Mouse (Mus musculus) cerebellum, adult 2 months (tissue): ENCODE measurements at regions not wholly inside any gene's neighbourhood (a gene's known extent, or its start where the extent isn't known, plus 50 kb on each side); places are given as distances from the start of the nearest gene placed in this dataset.

Experiments
- DNase-seq, 2 experiments: peaks; one replicate each; pipeline ENCODE4 v3.0.0; 2021
- H3K27ac ChIP-seq: fragments of 200-500 bp; 2 replicates; pipeline ENCODE4 v1.5.1; 2012; ENCODE audit warnings: low read length, control low read depth, inconsistent platforms; ENCODE audit not compliant: insufficient read depth
- H3K27me3 ChIP-seq: fragments of 200-500 bp; 2 replicates; pipeline ENCODE4 v1.6.1; 2012; ENCODE audit warnings: inconsistent platforms, mild to moderate bottlenecking, low read length, moderate library complexity; ENCODE audit not compliant: control insufficient read depth, insufficient read depth
- H3K4me1 ChIP-seq: fragments of 200-500 bp; 2 replicates; pipeline ENCODE4 v1.6.1; 2011; ENCODE audit warnings: low read length; ENCODE audit not compliant: control insufficient read depth, insufficient read depth
- H3K4me3 ChIP-seq: fragments of 200-500 bp; replicated peaks from 2 replicates; pipeline ENCODE3; 2011; ENCODE audit warnings: mild to moderate bottlenecking, low read depth, low read length, control low read depth; ENCODE audit not compliant: insufficient read depth
- CTCF ChIP-seq: fragments of 200-500 bp; IDR thresholded peaks from 2 replicates; pipeline ENCODE4 v1.5.1; 2011; ENCODE audit warnings: low read depth, mild to moderate bottlenecking, control low read depth, low read length, moderate library complexity, borderline replicate concordance; ENCODE audit not compliant: insufficient read depth
- POLR2A ChIP-seq: fragments of 200-500 bp; IDR thresholded peaks from 2 replicates; pipeline ENCODE4 v1.6.1; 2011; ENCODE audit warnings: low read length, control low read depth, borderline replicate concordance; ENCODE audit not compliant: insufficient read depth
- WGBS: fragments of 180-500 bp; shearing (Covaris S2); methylation state at CpG from one replicate; pipeline ENCODE4 v1.1.7; 2018; 5-methylcytosine and 5-hydroxymethylcytosine counted together

GRCm38 (mm10) chr5:64022633-64023323 lies 54.1 kb upstream of the Rell1 start:
- TF ChIP-seq POLR2A (no peak), CTCF (no peak)
- Histone ChIP-seq H3K4me3 (no peak overlapping the region), H3K4me1 (peaks cover 13% of the 10 kb centered on the region; the same call in 1 of the 2 replicates), H3K27ac (peak overlapping the region; percentile 39; the same call in 1 of the 2 replicates), H3K27me3 (no peaks in the 10 kb centered on the region)
- 30% methylated on average over 18 of the region's 18 CpGs for WGBS
- peak; percentile 85 to 90 for DNase-seq

- Histone ChIP-seq H3K4me3 (no peak overlapping the region), H3K27me3 (no peaks in the 10 kb centered on the region), H3K27ac (peak overlapping the region; percentile 1; the same call in 1 of the 2 replicates), H3K4me1 (peaks cover 13% of the 10 kb centered on the region; the same call in 1 of the 2 replicates)
- no peak for TF ChIP-seq POLR2A
- TF ChIP-seq CTCF = no peak
- no peak for DNase-seq
These were observed 54.6 kb upstream of the Rell1 start for GRCm38 (mm10) chr5:64023324-64023650.

- no peak for TF ChIP-seq POLR2A
- TF ChIP-seq CTCF = no peak
- peaks cover 13% of the 10 kb centered on the region; the same call in 1 of the 2 replicates for H3K4me1 ChIP-seq
- H3K27ac ChIP-seq = no peak overlapping the region
- no peak overlapping the region for H3K4me3 ChIP-seq
- no peaks in the 10 kb centered on the region for H3K27me3 ChIP-seq
- DNase-seq = no peak
- 91% methylated on average over 8 of the region's 8 CpGs for WGBS
These were observed 55.7 kb upstream of the Rell1 start for GRCm38 (mm10) chr5:64024420-64024819.

- Histone ChIP-seq H3K27ac (no peak overlapping the region), H3K27me3 (no peaks in the 10 kb centered on the region), H3K4me1 (peaks cover 10% of the 10 kb centered on the region; the same call in 1 of the 2 replicates), H3K4me3 (no peak overlapping the region)
- TF ChIP-seq POLR2A (no peak), CTCF (no peak)
- no peak for DNase-seq
- WGBS = 94% methylated on average over 5 of the region's 5 CpGs
These were observed 59.0 kb upstream of the Rell1 start for GRCm38 (mm10) chr5:64027733-64028132.

DNA sequence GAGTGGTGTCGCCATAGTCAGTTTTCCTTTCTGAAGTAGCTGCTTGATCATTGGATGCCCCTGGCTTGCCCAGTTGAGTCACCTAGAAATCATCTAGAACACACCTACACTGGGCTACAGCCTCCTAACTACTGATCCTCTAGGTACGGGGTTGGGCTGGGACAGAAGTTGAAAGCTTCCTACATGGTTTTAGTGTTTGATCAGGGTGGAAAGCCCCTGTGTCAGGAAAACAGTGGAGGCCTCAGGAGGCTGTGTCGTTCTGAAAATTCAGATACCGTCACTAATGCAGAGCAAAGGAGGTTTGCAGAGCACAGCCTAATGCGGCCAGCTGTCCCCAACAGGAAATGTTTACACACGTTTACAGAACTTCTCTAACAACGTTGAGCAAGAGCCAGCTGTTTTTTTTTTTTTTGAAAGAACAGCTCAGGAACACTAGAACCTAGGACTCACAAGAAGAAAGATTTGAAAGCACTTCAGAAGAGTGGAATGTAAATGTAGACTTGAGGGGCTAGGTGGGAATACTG lies 61.0 kb upstream of the Rell1 start:
- no peaks in the 10 kb centered on the region for H3K4me1 ChIP-seq
- no peak for DNase-seq
- no peaks in the 10 kb centered on the region for H3K27me3 ChIP-seq
- WGBS = 75% methylated on average over 7 of the region's 7 CpGs
- no peak overlapping the region for H3K4me3 ChIP-seq
- H3K27ac ChIP-seq = no peak overlapping the region
- no peak for TF ChIP-seq POLR2A
- TF ChIP-seq CTCF = no peak

DNA sequence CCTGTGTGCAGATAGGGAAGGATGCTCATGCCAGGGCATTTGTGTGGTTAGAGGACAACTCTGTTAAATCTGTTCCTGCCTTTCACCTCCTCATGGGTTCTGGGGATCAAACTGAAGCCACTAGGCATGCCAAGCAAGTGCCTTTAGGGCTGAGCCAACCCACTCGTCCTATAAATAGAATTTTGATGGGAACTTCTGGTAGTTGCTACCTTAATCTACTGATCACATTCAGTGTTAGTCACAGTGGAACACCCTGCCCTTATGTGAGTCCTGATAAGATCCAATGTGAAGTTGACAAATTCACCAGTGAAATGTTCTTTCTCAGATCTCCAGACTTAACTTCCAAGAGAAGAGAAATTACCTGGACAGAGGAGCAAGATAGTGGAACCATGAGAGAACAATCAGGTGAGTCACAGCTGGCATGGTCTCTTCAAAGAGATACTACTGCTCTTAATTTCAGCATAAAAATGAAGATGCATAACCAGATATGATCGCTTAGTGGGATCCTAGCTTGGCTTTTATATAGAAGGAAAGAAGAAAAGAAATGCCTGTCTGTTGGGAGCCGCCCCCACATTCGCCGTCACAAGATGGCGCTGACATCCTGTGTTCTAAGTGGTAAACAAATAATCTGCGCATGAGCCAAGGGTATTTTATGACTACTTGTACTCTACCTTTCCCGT lies 61.7 kb upstream of the Rell1 start:
- no peak overlapping the region for H3K27ac ChIP-seq

GRCm38 (mm10) chr5:64038394-64038793 lies 54.4 kb upstream of the Pgm2 start:
- no peaks in the 10 kb centered on the region for H3K4me1 ChIP-seq
- H3K27me3 ChIP-seq = no peaks in the 10 kb centered on the region
- H3K27ac ChIP-seq = no peak overlapping the region
- H3K4me3 ChIP-seq = no peak overlapping the region
- peak; percentile 36 to 51 for DNase-seq
- TF ChIP-seq CTCF (no peak), POLR2A (no peak)
- 46% methylated on average over 5 of the region's 5 CpGs for WGBS

More for the DNA sequence above, 61.7 kb upstream of the Rell1 start:
- TF ChIP-seq CTCF = no peak
- no peak for TF ChIP-seq POLR2A
- no peak overlapping the region for H3K4me3 ChIP-seq
- no peaks in the 10 kb centered on the region for H3K27me3 ChIP-seq
- DNase-seq = peak; percentile 30 to 36
- H3K4me1 ChIP-seq = no peaks in the 10 kb centered on the region
- 90% methylated on average over 7 of the region's 8 CpGs for WGBS

DNA sequence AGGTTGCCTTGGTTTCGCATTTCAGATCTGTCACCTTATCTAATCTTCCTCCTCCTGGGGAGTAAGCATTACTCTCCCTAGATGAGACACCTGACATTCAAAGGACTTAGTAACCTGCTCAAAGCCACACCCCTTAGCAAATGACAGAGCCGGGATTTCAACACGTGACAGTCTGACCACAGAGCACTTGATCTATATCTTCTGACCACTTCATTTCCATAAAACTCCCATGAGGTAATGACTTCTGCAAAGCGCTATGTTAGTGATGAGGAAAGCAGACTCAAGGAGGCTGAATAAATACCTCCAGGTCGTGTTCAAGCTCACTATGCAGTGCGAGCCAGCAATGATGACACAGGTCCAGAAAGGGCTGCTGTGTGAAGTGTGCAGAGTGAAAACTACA lies 52.1 kb upstream of the Pgm2 start:
- H3K4me3 ChIP-seq = no peak overlapping the region
- DNase-seq = no peak
- no peaks in the 10 kb centered on the region for H3K4me1 ChIP-seq
- no peaks in the 10 kb centered on the region for H3K27me3 ChIP-seq
- no peak for TF ChIP-seq POLR2A
- TF ChIP-seq CTCF = no peak
- no peak overlapping the region for H3K27ac ChIP-seq
- WGBS = 89% methylated on average over 6 of the region's 6 CpGs
